Mouse (Mus musculus) naive thymus-derived CD4-positive, alpha-beta T cell, adult 2 months (primary cell): ENCODE measurements at regions not wholly inside any gene's neighbourhood (a gene's known extent, or its start where the extent isn't known, plus 50 kb on each side); places are given as distances from the start of the nearest gene placed in this dataset.
A peak's percentile ranks its signal among the peaks of the same experiment; 100 is the strongest.

ENCODE experiments used
- DNase-seq: peaks from one replicate; pipeline ENCODE4 v3.0.0-alpha.2; 2011; ENCODE audit warnings: low read depth

- DNase-seq = no peak
Measured at GRCm38 (mm10) chr6:102977122-102977521, 404.2 kb upstream of the Cntn3 start.

DNA sequence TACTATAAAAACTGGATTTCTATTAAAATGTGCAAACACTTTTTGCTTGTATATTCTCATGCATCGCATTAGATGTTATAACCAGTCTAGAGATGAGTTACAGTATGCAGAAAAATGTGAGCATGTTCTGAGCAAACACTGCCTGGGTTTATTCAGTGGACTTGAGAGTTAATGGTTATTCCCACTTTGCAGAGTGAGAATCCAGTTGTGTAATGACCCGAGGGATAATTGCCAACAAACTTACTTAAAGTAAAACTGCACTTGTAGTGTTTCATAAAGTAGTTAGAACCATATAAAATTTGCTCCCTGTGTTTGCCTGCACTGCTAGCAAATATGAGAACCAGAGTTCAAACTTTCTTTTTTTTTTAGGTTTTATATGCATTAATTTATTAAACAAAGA lies 450.4 kb upstream of the Cntn3 start:
- no peak for DNase-seq

- no peak for DNase-seq
Measured at GRCm38 (mm10) chr6:103024006-103024405, 451.1 kb upstream of the Cntn3 start.

- DNase-seq = no peak
Measured at GRCm38 (mm10) chr6:103028150-103028549, 455.2 kb upstream of the Cntn3 start.

- DNase-seq = no peak
Measured at GRCm38 (mm10) chr6:103033418-103033817, 460.5 kb upstream of the Cntn3 start.

DNA sequence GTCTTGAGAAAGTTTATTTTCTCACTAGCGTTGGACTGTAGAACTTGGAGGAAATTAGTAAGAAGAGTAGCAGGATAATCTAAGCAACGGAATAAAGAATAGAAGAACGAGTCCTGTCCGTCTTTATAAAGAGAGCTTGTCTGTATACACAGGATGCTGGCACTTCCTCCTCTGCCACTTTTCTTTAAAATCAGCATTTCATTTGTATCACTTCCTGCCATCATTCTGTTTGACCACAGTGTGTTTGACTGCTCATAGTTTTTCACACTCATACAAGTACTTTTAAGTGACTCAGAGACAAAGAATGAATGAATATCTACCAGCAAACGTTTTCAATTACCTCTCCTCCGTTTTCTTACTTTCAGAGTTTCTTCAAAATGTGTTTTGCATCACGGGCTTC lies 461.0 kb upstream of the Cntn3 start:
- peak; percentile 1 for DNase-seq

DNA sequence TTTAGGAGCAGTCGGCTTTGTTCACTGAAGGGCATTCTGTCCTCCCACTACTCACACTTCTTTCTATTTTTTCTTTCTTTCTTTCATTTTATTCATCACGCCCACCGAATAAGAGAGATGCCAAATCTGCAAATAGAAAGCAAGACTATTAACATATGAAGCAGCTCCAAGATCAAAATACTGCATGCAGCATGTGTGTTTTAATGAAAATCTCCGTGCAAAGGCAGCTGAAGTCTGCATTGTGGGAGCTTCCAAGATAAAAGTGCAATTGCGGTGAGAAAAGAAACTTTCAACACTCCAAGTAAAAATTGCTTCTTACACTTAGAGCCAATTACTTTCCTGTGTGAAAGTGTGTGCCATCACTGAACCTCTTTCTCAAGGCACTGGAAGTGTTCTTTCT lies 449.8 kb upstream of the Chl1 start:
- DNase-seq = no peak

GRCm38 (mm10) chr6:103106189-103106588 lies 404.2 kb upstream of the Chl1 start:
- DNase-seq = no peak

DNA sequence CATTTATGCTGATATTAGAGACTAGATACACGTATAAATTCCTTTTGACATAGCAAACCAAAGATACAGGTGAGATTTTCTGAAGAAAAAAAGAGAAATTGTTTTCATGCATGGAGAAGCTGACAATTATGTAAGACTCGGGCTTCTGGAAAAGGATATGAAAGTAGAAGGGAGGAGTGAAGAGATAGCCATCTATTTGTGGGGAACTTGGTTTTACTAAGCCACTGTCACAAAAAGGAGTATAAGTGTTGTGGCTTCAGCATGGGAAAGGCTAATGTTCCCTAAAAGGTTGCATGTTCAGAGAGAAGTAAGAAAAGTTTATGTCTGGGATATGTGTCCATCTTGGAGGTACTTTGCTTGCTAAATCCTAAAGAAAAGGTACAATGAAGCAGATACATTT lies 390.8 kb upstream of the Chl1 start:
- DNase-seq = no peak

GRCm38 (mm10) chr6:103140851-103141250 lies 369.5 kb upstream of the Chl1 start:
- DNase-seq = no peak

GRCm38 (mm10) chr6:103177851-103178250 lies 332.5 kb upstream of the Chl1 start:
- DNase-seq = no peak

DNA sequence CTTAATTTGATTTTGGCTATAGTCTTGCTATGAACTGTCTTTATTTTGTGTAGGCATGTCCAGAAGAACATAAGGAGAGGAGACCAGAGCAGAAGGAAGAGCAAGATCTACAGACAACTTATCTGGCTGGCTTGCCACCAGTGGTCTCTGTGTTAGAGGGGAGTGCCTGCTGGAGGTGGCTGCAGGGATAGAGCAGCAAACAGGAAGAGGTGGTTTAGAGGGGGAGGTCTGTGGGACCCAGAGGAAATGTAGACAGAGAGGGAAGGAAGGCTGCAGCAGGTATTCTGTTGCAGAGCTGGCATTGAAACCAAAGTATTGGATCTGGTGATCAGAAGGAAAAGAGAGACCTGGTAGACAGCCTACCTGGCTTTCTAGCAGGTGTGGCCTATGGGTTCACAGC lies 327.0 kb upstream of the Chl1 start:
- DNase-seq = no peak

DNA sequence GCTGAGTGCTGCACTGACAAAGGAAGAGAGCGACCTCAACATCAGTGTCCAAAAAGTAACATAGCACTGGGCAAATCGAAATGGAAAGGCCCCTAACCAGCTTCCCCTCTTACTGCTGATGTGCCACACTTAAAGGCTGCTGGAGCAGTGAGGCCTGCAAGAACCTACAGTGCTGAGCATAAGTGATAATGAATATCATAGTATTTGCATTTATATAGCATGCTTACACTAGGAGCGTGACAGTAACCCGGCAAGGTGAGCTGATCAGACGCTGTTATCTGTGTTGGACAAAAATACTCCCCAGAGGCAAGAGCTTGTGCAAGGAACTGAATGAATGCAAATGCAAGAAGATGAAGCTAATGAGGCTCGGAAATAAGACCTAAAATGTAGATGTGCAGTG lies 313.5 kb upstream of the Chl1 start:
- DNase-seq = no peak

DNA sequence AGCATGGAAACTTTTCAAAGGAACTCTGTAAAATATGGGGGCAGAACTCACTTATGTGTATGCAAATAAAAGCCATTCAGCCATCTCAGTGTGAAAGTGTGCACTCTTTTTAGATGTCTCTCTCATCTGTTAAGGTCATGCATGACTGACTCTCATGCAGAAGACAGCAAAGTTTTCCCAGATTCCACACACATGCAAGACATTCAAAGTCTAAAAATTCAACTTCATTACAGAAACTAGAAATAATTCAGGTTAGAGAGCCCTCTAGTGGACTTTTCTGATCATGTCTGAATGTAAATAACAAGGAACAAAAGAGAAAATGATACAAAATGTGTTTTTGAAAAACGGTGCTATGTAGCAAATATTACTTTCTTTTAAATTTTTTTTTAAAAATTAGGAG lies 308.8 kb upstream of the Chl1 start:
- peak; percentile 1 for DNase-seq

DNA sequence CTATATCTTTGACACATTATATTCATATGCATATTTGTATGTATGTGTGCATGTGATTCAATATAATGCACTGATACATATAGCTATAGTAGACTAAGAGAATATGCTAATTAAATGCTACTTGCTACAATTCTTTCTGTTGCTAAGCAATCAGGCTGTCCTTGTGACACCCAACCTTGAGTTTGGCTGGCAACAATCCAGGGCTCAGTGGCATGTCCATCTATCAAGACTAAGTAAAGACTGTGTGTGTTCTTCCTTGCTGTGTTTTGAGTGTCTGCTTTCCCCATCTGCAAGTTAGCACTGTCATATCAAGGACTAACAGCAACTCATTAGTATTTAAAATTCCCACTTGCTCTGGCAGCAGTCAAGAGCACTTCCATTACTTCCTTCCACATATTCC lies 301.2 kb upstream of the Chl1 start:
- DNase-seq = no peak

GRCm38 (mm10) chr6:103213160-103213559 lies 297.2 kb upstream of the Chl1 start:
- no peak for DNase-seq

GRCm38 (mm10) chr6:103236896-103237295 lies 273.5 kb upstream of the Chl1 start:
- DNase-seq = no peak

- no peak for DNase-seq
Measured at GRCm38 (mm10) chr6:103268984-103269383, 241.4 kb upstream of the Chl1 start.

DNA sequence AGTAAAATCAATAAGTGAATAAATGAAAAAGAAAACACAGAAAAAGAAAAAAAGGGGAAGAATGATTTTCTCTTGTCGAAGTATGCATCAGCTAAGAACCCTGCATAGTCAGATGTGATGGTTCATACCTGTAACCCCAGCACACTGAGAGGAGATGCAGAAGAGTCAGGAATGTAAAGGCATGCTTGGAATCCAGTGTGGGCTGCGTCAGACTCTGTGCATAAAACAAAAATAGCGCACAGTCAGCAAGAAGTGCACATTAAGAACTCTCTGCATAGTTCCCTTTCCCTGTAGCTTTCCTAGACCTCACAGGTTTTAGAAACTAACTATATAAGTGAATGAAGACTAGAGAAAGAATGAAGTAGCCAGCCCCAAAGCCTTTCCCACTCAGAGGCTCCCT lies 238.2 kb upstream of the Chl1 start:
- DNase-seq = no peak

DNA sequence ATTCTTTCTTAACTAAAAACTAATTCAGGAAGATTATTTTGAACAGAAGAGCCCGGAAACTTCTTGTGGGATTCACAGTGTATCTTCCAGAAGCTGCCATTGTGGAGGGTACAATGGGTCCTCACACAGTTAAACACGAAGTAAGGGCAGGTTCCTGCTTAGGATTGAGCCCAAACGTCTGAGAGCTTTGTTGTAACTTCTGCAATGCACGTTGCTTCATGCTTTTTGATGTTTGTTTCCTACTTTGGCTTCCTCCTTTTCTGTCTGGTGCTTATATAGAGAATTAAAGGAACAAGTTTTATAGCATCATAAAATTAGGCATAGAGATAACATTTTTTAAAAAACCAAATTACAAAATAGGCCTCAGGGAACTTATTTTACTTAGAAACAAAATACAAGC lies 235.3 kb upstream of the Chl1 start:
- no peak for DNase-seq

DNA sequence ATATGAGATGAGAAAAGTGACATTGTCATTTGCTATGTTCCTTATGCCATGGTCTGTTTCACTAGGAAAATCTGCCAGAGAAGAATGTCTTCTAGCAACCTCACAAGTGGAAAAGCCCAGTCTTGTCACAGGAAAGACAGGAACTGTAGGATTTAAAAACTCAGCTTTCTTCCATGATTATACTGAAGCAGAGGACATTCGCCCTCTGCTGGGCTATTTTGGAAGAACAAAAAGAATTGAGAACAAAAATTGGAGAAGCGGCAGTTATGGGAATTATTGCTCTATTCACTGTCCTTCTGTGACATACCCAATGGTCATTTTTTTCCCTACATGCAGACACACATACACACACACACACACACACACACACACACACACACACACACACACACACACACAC lies 234.9 kb upstream of the Chl1 start:
- no peak for DNase-seq

DNA sequence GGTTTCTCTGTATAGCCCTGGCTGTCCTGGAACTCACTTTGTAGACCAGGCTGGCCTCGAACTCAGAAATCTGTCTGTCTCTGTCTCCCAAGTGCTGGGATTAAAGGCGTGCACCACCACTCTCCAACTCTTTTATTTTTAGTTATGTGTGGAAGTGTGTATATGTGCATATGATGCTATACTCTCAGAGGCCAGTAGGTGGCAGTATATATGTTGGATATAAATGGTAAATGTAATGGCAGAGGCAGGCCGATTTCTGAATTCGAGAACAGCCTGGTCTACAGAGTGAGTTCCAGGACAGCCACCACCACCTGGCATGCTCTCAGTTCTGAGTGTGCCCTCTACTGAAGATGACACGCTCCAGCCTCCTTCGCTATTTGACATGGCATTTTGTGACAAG lies 214.4 kb upstream of the Chl1 start:
- DNase-seq = peak; percentile 75

GRCm38 (mm10) chr6:103306420-103307249 lies 203.8 kb upstream of the Chl1 start:
- peak; percentile 80 for DNase-seq

- no peak for DNase-seq
Measured at GRCm38 (mm10) chr6:103307250-103307580, 203.2 kb upstream of the Chl1 start.
